Mouse (Mus musculus): Measurements from ENCODE around the gene H2-K1.

- no peak for TF ChIP-seq GABPA (IDR thresholded peaks at IDR 0.05; ENCODE audit: insufficient replicate concordance, low read depth, low read length)
- no peak for TF ChIP-seq POLR2A (IDR thresholded peaks at IDR 0.05; ENCODE audit: low read depth, low read length)
- TF ChIP-seq CTCF (conservative IDR thresholded peaks at IDR 0.05 in 1 of 2, IDR thresholded peaks at IDR 0.05 in 1 of 2; ENCODE audit: low read depth in 2 of 2, low read length in 2 of 2): no peak
- TF ChIP-seq USF1 (IDR thresholded peaks at IDR 0.05; ENCODE audit: low read depth, low read length): no peak
- no peak for TF ChIP-seq HCFC1 (IDR thresholded peaks at IDR 0.05; ENCODE audit: low read depth, low read length)
- TF ChIP-seq EP300 (IDR thresholded peaks at IDR 0.05; ENCODE audit: low read length): no peak
- no peak for TF ChIP-seq KAT2A (IDR thresholded peaks at IDR 0.05; ENCODE audit: insufficient replicate concordance, low read length)
- no peak for TF ChIP-seq ETS1 (conservative IDR thresholded peaks at IDR 0.05; ENCODE audit: low read depth, low read length)
- TF ChIP-seq ZC3H11A (IDR thresholded peaks at IDR 0.05; ENCODE audit: low read depth, low read length): no peak
- no peak for TF ChIP-seq SIN3A (IDR thresholded peaks at IDR 0.05; ENCODE audit: low read length)
- TF ChIP-seq NRF1 (IDR thresholded peaks at IDR 0.05; ENCODE audit: low read depth, low read length): no peak
- no peak for TF ChIP-seq MAFK (IDR thresholded peaks at IDR 0.05; ENCODE audit: insufficient replicate concordance, low read length)
Measured at GRCm38 (mm10) chr17:34023678-34024077, 23.5 kb upstream of the H2-K1 start.
